Mouse (Mus musculus) lung, postnatal 0 days (tissue): ENCODE data around the gene 4933402J07Rik.

Experiments used
- CTCF ChIP-seq: IDR thresholded peaks from 2 replicates; pipeline ENCODE4 v1.5.1; 2016; ENCODE audit warnings: antibody characterized with exemption, mild to moderate bottlenecking
- EP300 ChIP-seq: IDR thresholded peaks from 2 replicates; pipeline ENCODE4 v1.6.1; 2016; ENCODE audit warnings: antibody characterized with exemption, mild to moderate bottlenecking, control low read depth

- TF ChIP-seq CTCF (no peak), EP300 (no peak)
These were observed 38.6 kb upstream of the 4933402J07Rik start for GRCm38 (mm10) chr8:87525006-87525405.
